Mouse (Mus musculus): Measurements from ENCODE around the gene Lbh. TPM values are rescaled to one million over a fixed set of nuclear protein-coding genes. Genes with fewer than 3 reads are reported as not detected.

Lbh gene
- polyA plus RNA-seq, 1 experiment from 2014 or later: 6.4 TPM

GRCm38 (mm10) chr17:72920430-72920829 is 2.3 kb downstream of the Lbh start:
- TF ChIP-seq CTCF (IDR thresholded peaks at IDR 0.05; ENCODE audit: low read depth): no peak
- Histone ChIP-seq H3K27ac (ENCODE audit: low read depth) (no peak overlapping the region), H3K4me1 (ENCODE audit: insufficient read depth) (peaks cover 14% of the 10 kb centered on the region; the same call in 1 of the 2 replicates), H3K4me2 (peak overlapping the region; percentile 98), H3K27me3 (ENCODE audit: insufficient read depth, low read length) (no peaks in the 10 kb centered on the region), H3K9ac (peak overlapping the region; percentile 37), H3K9me3 (ENCODE audit: low read depth, low read length) (no peaks in the 10 kb centered on the region), H3K4me3 (ENCODE audit: low read depth, low read length) (peak overlapping the region; percentile 55), H3K36me3 (ENCODE audit: insufficient read depth) (peaks cover 42% of the 10 kb centered on the region)
- ATAC-seq (ENCODE audit: insufficient read depth) (no peak), DNase-seq (no peak)
- WGBS: 13% methylated on average over 2 of the region's 2 CpGs

GRCm38 (mm10) chr17:72920971-72921370 is 2.9 kb downstream of the Lbh start:
- Histone ChIP-seq H3K36me3 (ENCODE audit: insufficient read depth) (peaks cover 47% of the 10 kb centered on the region), H3K27me3 (ENCODE audit: insufficient read depth, low read length) (no peaks in the 10 kb centered on the region), H3K9me3 (ENCODE audit: low read depth, low read length) (no peaks in the 10 kb centered on the region), H3K4me2 (peak overlapping the region; percentile 98), H3K4me1 (ENCODE audit: insufficient read depth) (peaks cover 14% of the 10 kb centered on the region; the same call in 1 of the 2 replicates), H3K9ac (no peak overlapping the region; the same call in 1 of the 2 replicates), H3K4me3 (ENCODE audit: low read depth, low read length) (peak overlapping the region; percentile 55), H3K27ac (ENCODE audit: low read depth) (no peak overlapping the region)
- ATAC-seq (ENCODE audit: insufficient read depth) (no peak), DNase-seq (no peak)
- 42% methylated on average over 9 of the region's 9 CpGs for WGBS
- TF ChIP-seq CTCF (IDR thresholded peaks at IDR 0.05; ENCODE audit: low read depth): no peak

GRCm38 (mm10) chr17:72922206-72922605 is 4.1 kb downstream of the Lbh start:
- Histone ChIP-seq H3K36me3 (ENCODE audit: insufficient read depth) (peaks cover 58% of the 10 kb centered on the region), H3K4me1 (ENCODE audit: insufficient read depth) (peaks cover 12% of the 10 kb centered on the region; the same call in 1 of the 2 replicates), H3K9me3 (ENCODE audit: low read depth, low read length) (no peaks in the 10 kb centered on the region), H3K4me2 (peak overlapping the region; percentile 98), H3K4me3 (ENCODE audit: low read depth, low read length) (peak overlapping the region; percentile 55; the same call in 1 of the 2 replicates), H3K27me3 (ENCODE audit: insufficient read depth, low read length) (no peaks in the 10 kb centered on the region), H3K27ac (ENCODE audit: low read depth) (no peak overlapping the region), H3K9ac (peak overlapping the region; percentile 6; the same call in 1 of the 2 replicates)
- DNase-seq (peak; percentile 51), ATAC-seq (ENCODE audit: insufficient read depth) (no peak)
- WGBS: 41% methylated on average over 5 of the region's 5 CpGs
- peak; percentile 35 for TF ChIP-seq CTCF (IDR thresholded peaks at IDR 0.05; ENCODE audit: low read depth)

- DNase-seq (no peak), ATAC-seq (ENCODE audit: insufficient read depth) (no peak)
- H3K4me3 ChIP-seq (ENCODE audit: low read depth, low read length): no peak overlapping the region
- peaks cover 12% of the 10 kb centered on the region; the same call in 1 of the 2 replicates for H3K4me1 ChIP-seq (ENCODE audit: insufficient read depth)
- H3K9me3 ChIP-seq (ENCODE audit: low read depth, low read length): no peaks in the 10 kb centered on the region
- H3K27ac ChIP-seq (ENCODE audit: low read depth): no peak overlapping the region; the same call in 1 of the 2 replicates
- H3K36me3 ChIP-seq (ENCODE audit: insufficient read depth): peaks cover 62% of the 10 kb centered on the region
- no peaks in the 10 kb centered on the region for H3K27me3 ChIP-seq (ENCODE audit: insufficient read depth, low read length)
- TF ChIP-seq CTCF (IDR thresholded peaks at IDR 0.05; ENCODE audit: low read depth): no peak
- WGBS: 82% methylated on average over 4 of the region's 4 CpGs
- peak overlapping the region; percentile 98; the same call in 1 of the 2 replicates for H3K4me2 ChIP-seq
- no peak overlapping the region for H3K9ac ChIP-seq
Observed at GRCm38 (mm10) chr17:72923283-72923682, 5.2 kb downstream of the Lbh start.

GRCm38 (mm10) chr17:72924295-72924694 is 6.2 kb downstream of the Lbh start:
- ATAC-seq (ENCODE audit: insufficient read depth): no peak
- H3K4me2 ChIP-seq: no peak overlapping the region
- H3K4me3 ChIP-seq (ENCODE audit: low read depth, low read length): no peak overlapping the region
- H3K27me3 ChIP-seq (ENCODE audit: insufficient read depth, low read length): no peaks in the 10 kb centered on the region
- peaks cover 12% of the 10 kb centered on the region; the same call in 1 of the 2 replicates for H3K4me1 ChIP-seq (ENCODE audit: insufficient read depth)
- no peak overlapping the region for H3K9ac ChIP-seq
- H3K27ac ChIP-seq (ENCODE audit: low read depth): no peak overlapping the region
- peaks cover 71% of the 10 kb centered on the region for H3K36me3 ChIP-seq (ENCODE audit: insufficient read depth)
- TF ChIP-seq CTCF (IDR thresholded peaks at IDR 0.05; ENCODE audit: low read depth): no peak
- DNase-seq: no peak
- H3K9me3 ChIP-seq (ENCODE audit: low read depth, low read length): no peaks in the 10 kb centered on the region
- WGBS: 71% methylated on average over 8 of the region's 8 CpGs

- Histone ChIP-seq H3K27ac (ENCODE audit: low read depth) (no peak overlapping the region), H3K36me3 (ENCODE audit: insufficient read depth) (peaks cover 72% of the 10 kb centered on the region), H3K4me3 (ENCODE audit: low read depth, low read length) (no peak overlapping the region), H3K4me1 (ENCODE audit: insufficient read depth) (peaks cover 12% of the 10 kb centered on the region; the same call in 1 of the 2 replicates), H3K4me2 (no peak overlapping the region), H3K27me3 (ENCODE audit: insufficient read depth, low read length) (no peaks in the 10 kb centered on the region), H3K9me3 (ENCODE audit: low read depth, low read length) (no peaks in the 10 kb centered on the region), H3K9ac (no peak overlapping the region)
- TF ChIP-seq CTCF (IDR thresholded peaks at IDR 0.05; ENCODE audit: low read depth): no peak
- WGBS: 82% methylated on average over 6 of the region's 6 CpGs
- DNase-seq (no peak), ATAC-seq (ENCODE audit: insufficient read depth) (no peak)
Observed at GRCm38 (mm10) chr17:72925111-72925510, 7.0 kb downstream of the Lbh start.

- peak; percentile 39; the same call in 1 of the 2 replicates for ATAC-seq (ENCODE audit: insufficient read depth)
- H3K36me3 ChIP-seq (ENCODE audit: insufficient read depth): peaks cover 75% of the 10 kb centered on the region
- no peak for DNase-seq
Observed at GRCm38 (mm10) chr17:72925804-72926617, 7.9 kb downstream of the Lbh start.

More at GRCm38 (mm10) chr17:72925804-72926617, 7.9 kb downstream of the Lbh start:
- H3K9me3 ChIP-seq (ENCODE audit: low read depth, low read length): no peaks in the 10 kb centered on the region
- no peak for TF ChIP-seq CTCF (IDR thresholded peaks at IDR 0.05; ENCODE audit: low read depth)
- no peak overlapping the region for H3K27ac ChIP-seq (ENCODE audit: low read depth)
- no peak overlapping the region for H3K4me3 ChIP-seq (ENCODE audit: low read depth, low read length)
- H3K4me2 ChIP-seq: no peak overlapping the region
- peaks cover 9% of the 10 kb centered on the region; the same call in 1 of the 2 replicates for H3K4me1 ChIP-seq (ENCODE audit: insufficient read depth)
- H3K27me3 ChIP-seq (ENCODE audit: insufficient read depth, low read length): no peaks in the 10 kb centered on the region
- no peak overlapping the region for H3K9ac ChIP-seq
- 75% methylated on average over 12 of the region's 12 CpGs for WGBS

Data from lung, embryonic 14.5 days (tissue).